In genomic region chr1:51505632-51506031, GRCm38 (mm10) we compare ENCODE assay signal across 29 mouse cellular contexts. TPM values are rescaled to one million over a fixed set of nuclear protein-coding genes. Genes with fewer than 3 reads are reported as not detected.
A peak's percentile ranks its signal among the peaks of the same experiment; 100 is the strongest.
DNase-seq lines count a peak whose midpoint lies in the region; ATAC-seq and TF ChIP-seq lines count a peak whose summit lies in the region.
"Had no signal": no experiment of that assay in that cellular context is flagged by ENCODE, and none has a peak within 500 bp of the region (broad histone marks: within the 10 kb centered on the region; RNA-seq: fewer than 3 reads in every experiment).

No protein-coding gene starts in this region.

- DNase-seq in adrenal gland, adult 2 months, result peak; percentile 28
- no peak for DNase-seq in adrenal gland, adult 18-20 months (ENCODE audit: low spot score in 2 of 2)
- DNase-seq in liver, postnatal 0 days, result no peak
- no peak for DNase-seq in liver
- no peak for DNase-seq in Patski (ENCODE audit: low read depth, low spot score)
- DNase-seq in midbrain, embryonic 14.5 days, result no peak
- no peak for DNase-seq in neural tube, embryonic 10.5 days (ENCODE audit: extremely low spot score, low spot score)
- DNase-seq: adrenal gland, postnatal 36 days; cerebellum, adult 18-20 months; cerebellum, postnatal 10 days; forebrain, postnatal 0 days; gastrocnemius, postnatal 10 days; heart, postnatal 36 days; kidney, adult 11 months; kidney, postnatal 14 days; lung, adult 18-20 months; lung, postnatal 10 days; retina, postnatal 1 day; right cerebral cortex, postnatal 14 days had no signal

- ATAC-seq in liver, postnatal 0 days, result peak; percentile 53
- peak; percentile 41 for ATAC-seq in Patski
- no peak for ATAC-seq in midbrain, embryonic 14.5 days (ENCODE audit: low FRiP score, low TSS enrichment)
- ATAC-seq: forebrain, postnatal 0 days; inflammation-experienced regulatory T-cells, adult 6 months; midbrain, embryonic 16.5 days had no signal

- no peaks in the 10 kb centered on the region for H3K27me3 ChIP-seq in liver, postnatal 0 days (ENCODE audit: insufficient read depth, low read length)
- H3K27me3 ChIP-seq in Patski (no peaks in the 10 kb centered on the region), myocyte (ENCODE audit: control insufficient read depth, insufficient read depth, insufficient read length) (no peaks in the 10 kb centered on the region)
- H3K27me3 ChIP-seq in midbrain, embryonic 14.5 days (ENCODE audit: control insufficient read depth, insufficient read depth, low read length), result no peaks in the 10 kb centered on the region
- H3K27me3 ChIP-seq: embryonic facial prominence, embryonic 13.5 days; hindbrain, embryonic 13.5 days; neural tube, embryonic 13.5 days; stomach, embryonic 15.5 days had no signal

- no peak overlapping the region for H3K27ac ChIP-seq in liver, postnatal 0 days (ENCODE audit: low read depth)
- H3K27ac ChIP-seq in midbrain, embryonic 14.5 days (replicated peaks; ENCODE audit: low read depth, low read length), result no peak overlapping the region
- H3K27ac ChIP-seq: embryonic facial prominence, embryonic 13.5 days; hindbrain, embryonic 13.5 days; left cerebral cortex, adult 2 months; neural tube, embryonic 13.5 days; stomach, embryonic 15.5 days had no signal

- CTCF ChIA-PET in Patski (lab: Charles Lee), result no interaction called here

- TF ChIP-seq EP300 in liver, postnatal 0 days (IDR thresholded peaks at IDR 0.05; ENCODE audit: low read depth), result 0 out of 2 replicates have a peak, but pooled peaks have one; percentile 13

- no peaks in the 10 kb centered on the region for H3K79me2 ChIP-seq in myocyte (ENCODE audit: control insufficient read depth, insufficient read depth)

- no peak for TF ChIP-seq POLR2A in myocyte (IDR thresholded peaks at IDR 0.05; ENCODE audit: insufficient read length, low read depth)

- no peak overlapping the region for H3K9ac ChIP-seq in liver, postnatal 0 days (replicated peaks)
- H3K9ac ChIP-seq in midbrain, embryonic 14.5 days (replicated peaks; ENCODE audit: low read length), result no peak overlapping the region
- H3K9ac ChIP-seq: embryonic facial prominence, embryonic 13.5 days; forebrain, postnatal 0 days; hindbrain, embryonic 13.5 days; neural tube, embryonic 13.5 days; stomach, embryonic 15.5 days had no signal

- H3K4me3 ChIP-seq in liver, postnatal 0 days (ENCODE audit: low read depth, low read length), result no peak overlapping the region
- H3K4me3 ChIP-seq in myocyte, result no peak overlapping the region
- H3K4me3 ChIP-seq in midbrain, embryonic 14.5 days (replicated peaks; ENCODE audit: low read depth, low read length), result no peak overlapping the region
- H3K4me3 ChIP-seq: embryonic facial prominence, embryonic 13.5 days; erythroblast, embryonic 14.5 days; hindbrain, embryonic 13.5 days; left cerebral cortex, adult 2 months; neural tube, embryonic 13.5 days; stomach, embryonic 15.5 days had no signal

- H3ac ChIP-seq in myocyte (ENCODE audit: control insufficient read depth, insufficient read length), result no peak overlapping the region

- TF ChIP-seq CTCF in liver, postnatal 0 days (IDR thresholded peaks at IDR 0.05; ENCODE audit: low read depth), result no peak
- no peak for TF ChIP-seq CTCF in Patski (IDR thresholded peaks at IDR 0.05)

- H3K4me1 ChIP-seq in liver, postnatal 0 days (ENCODE audit: insufficient read depth), result peaks cover 15% of the 10 kb centered on the region
- no peaks in the 10 kb centered on the region for H3K4me1 ChIP-seq in midbrain, embryonic 14.5 days (ENCODE audit: control insufficient read depth, insufficient read depth, low read length)
- H3K4me1 ChIP-seq: hindbrain, embryonic 13.5 days; neural tube, embryonic 13.5 days had no signal

- in situ Hi-C loops in Patski (cut with MboI; ENCODE audit: low pct_unique_long_range_greater_than_20kb), result no loop called here

- POLR2A ChIA-PET in Patski (lab: Charles Lee), result no interaction called here

- H3K36me3 ChIP-seq in liver, postnatal 0 days (replicated peaks; ENCODE audit: insufficient read depth, low read length), result no peaks in the 10 kb centered on the region
- no peaks in the 10 kb centered on the region for H3K36me3 ChIP-seq in myocyte (ENCODE audit: control insufficient read depth, insufficient read depth)
- no peaks in the 10 kb centered on the region for H3K36me3 ChIP-seq in midbrain, embryonic 14.5 days (ENCODE audit: control insufficient read depth, insufficient read depth, low read length)
- H3K36me3 ChIP-seq: embryonic facial prominence, embryonic 13.5 days; hindbrain, embryonic 13.5 days; neural tube, embryonic 13.5 days; stomach, embryonic 15.5 days had no signal

- no peaks in the 10 kb centered on the region for H3K9me3 ChIP-seq in liver, postnatal 0 days (ENCODE audit: low read length)
- H3K9me3 ChIP-seq in midbrain, embryonic 14.5 days (ENCODE audit: control insufficient read depth, low read length), result no peaks in the 10 kb centered on the region
- H3K9me3 ChIP-seq: embryonic facial prominence, embryonic 13.5 days; hindbrain, embryonic 13.5 days; neural tube, embryonic 13.5 days; stomach, embryonic 15.5 days had no signal

- WGBS in liver, postnatal 0 days (ENCODE audit: insufficient replicate concordance), result 34% methylated on average over 1 of the region's 1 CpGs
- 86% methylated on average over 1 of the region's 1 CpGs for WGBS in midbrain, embryonic 14.5 days

- H3K4me2 ChIP-seq in liver, postnatal 0 days (ENCODE audit: low read depth, low read length), result no peak overlapping the region
- H3K4me2 ChIP-seq in myocyte (ENCODE audit: low read depth), result no peak overlapping the region
- no peak overlapping the region for H3K4me2 ChIP-seq in midbrain, embryonic 14.5 days (ENCODE audit: low read length)
- H3K4me2 ChIP-seq: embryonic facial prominence, embryonic 13.5 days; heart, embryonic 11.5 days; hindbrain, embryonic 13.5 days; neural tube, embryonic 13.5 days; stomach, embryonic 15.5 days had no signal

TF ChIP-seq in myocyte, 11 proteins besides CTCF, POLR2A, EP300 and RAD21:
- TF ChIP-seq CEBPB (IDR thresholded peaks at IDR 0.05; ENCODE audit: insufficient read depth, poor library complexity, severe bottlenecking) (peak; percentile 63; the same call in 1 of the 2 replicates), USF1 (IDR thresholded peaks at IDR 0.05; ENCODE audit: low read depth) (no peak), MAX (IDR thresholded peaks at IDR 0.05; ENCODE audit: low read depth) (no peak)

RNA-seq across cellular contexts. Expression of gene Nabp1, which starts 27.4 kb away (rescaled TPM):
- total RNA-seq in adrenal gland, adult 2 months (2021), result 10 to 100 TPM; 51.2 to 66.1 TPM
- polyA plus RNA-seq in adrenal gland, adult 2 months (2012; rRNA removed), result 12.9 and 17.2 TPM in 2 replicates
- 10 to 100 TPM; 36.3 to 44.6 TPM for total RNA-seq in adrenal gland, adult 18-20 months (2021)
- polyA plus RNA-seq in liver, postnatal 0 days (2015; fragmentation: Nextera tagmentation; extraction: Ambion mirVana), result 6.2 and 7.2 TPM in 2 replicates
- polyA plus RNA-seq in Patski (2021), result 20.8 TPM
- polyA plus RNA-seq in myocyte (2012; fragmentation: generic; extraction: Trizol), result 21.2 TPM
- 8.1 and 11.3 TPM in 2 replicates for polyA plus RNA-seq in midbrain, embryonic 14.5 days (2014; fragmentation: Nextera tagmentation; extraction: Ambion mirVana)
